Mouse (Mus musculus): Measurements from ENCODE around the gene Phc2. TPM values are rescaled to one million over a fixed set of nuclear protein-coding genes. Genes with fewer than 3 reads are reported as not detected.

The Phc2 gene
- polyA plus RNA-seq, 1 experiment from 2014 or later = 18.9 TPM

GRCm38 (mm10) chr4:128734721-128735671 is 80.5 kb downstream of the Phc2 start:
- Histone ChIP-seq H3K4me3 (ENCODE audit: low read length) (no peak overlapping the region), H3K36me3 (ENCODE audit: control insufficient read depth, insufficient read depth, low read length) (peaks cover 3% of the 10 kb centered on the region; the same call in 1 of the 2 replicates), H3K4me1 (replicated peaks; ENCODE audit: control insufficient read depth, insufficient read depth, low read length) (peaks cover 77% of the 10 kb centered on the region), H3K9ac (ENCODE audit: low read length) (no peak overlapping the region), H3K9me3 (ENCODE audit: control insufficient read depth, low read length) (no peaks in the 10 kb centered on the region), H3K27ac (ENCODE audit: low read length) (peak overlapping the region; percentile 92), H3K27me3 (ENCODE audit: control insufficient read depth, insufficient read depth, low read depth, low read length) (no peaks in the 10 kb centered on the region), H3K4me2 (ENCODE audit: low read depth, low read length) (peak overlapping the region; percentile 3; the same call in 1 of the 2 replicates)
- peak; percentile 13 for ATAC-seq (ENCODE audit: low read depth)
- 47% methylated on average over 18 of the region's 18 CpGs for WGBS

- Histone ChIP-seq H3K4me3 (ENCODE audit: low read length) (no peak overlapping the region), H3K27ac (ENCODE audit: low read length) (peak overlapping the region; percentile 95), H3K36me3 (ENCODE audit: control insufficient read depth, insufficient read depth, low read length) (0 out of 2 replicates have a peak, but pooled peaks cover 3% of the 10 kb centered on the region), H3K9ac (ENCODE audit: low read length) (no peak overlapping the region; the same call in none of the 2 replicates), H3K9me3 (ENCODE audit: control insufficient read depth, low read length) (no peaks in the 10 kb centered on the region), H3K27me3 (ENCODE audit: control insufficient read depth, insufficient read depth, low read depth, low read length) (no peaks in the 10 kb centered on the region), H3K4me1 (replicated peaks; ENCODE audit: control insufficient read depth, insufficient read depth, low read length) (peaks cover 65% of the 10 kb centered on the region), H3K4me2 (ENCODE audit: low read depth, low read length) (peak overlapping the region; percentile 23; the same call in 1 of the 2 replicates)
- WGBS = 37% methylated on average over 6 of the region's 6 CpGs
- no peak for ATAC-seq (ENCODE audit: low read depth)
These were observed 82.7 kb downstream of the Phc2 start for GRCm38 (mm10) chr4:128737137-128737589.

GRCm38 (mm10) chr4:128737825-128738610 is 83.5 kb downstream of the Phc2 start:
- Histone ChIP-seq H3K27me3 (ENCODE audit: control insufficient read depth, insufficient read depth, low read depth, low read length) (no peaks in the 10 kb centered on the region), H3K4me2 (ENCODE audit: low read depth, low read length) (peak overlapping the region; percentile 23; the same call in 1 of the 2 replicates), H3K4me1 (replicated peaks; ENCODE audit: control insufficient read depth, insufficient read depth, low read length) (peaks cover 61% of the 10 kb centered on the region), H3K4me3 (ENCODE audit: low read length) (no peak overlapping the region), H3K9me3 (ENCODE audit: control insufficient read depth, low read length) (no peaks in the 10 kb centered on the region), H3K9ac (ENCODE audit: low read length) (no peak overlapping the region), H3K27ac (ENCODE audit: low read length) (peak overlapping the region; percentile 95), H3K36me3 (ENCODE audit: control insufficient read depth, insufficient read depth, low read length) (0 out of 2 replicates have a peak, but pooled peaks cover 3% of the 10 kb centered on the region)
- WGBS = 54% methylated on average over 14 of the region's 14 CpGs
- ATAC-seq (ENCODE audit: low read depth) = peak; percentile 18; the same call in 1 of the 2 replicates

- H3K36me3 ChIP-seq (ENCODE audit: control insufficient read depth, insufficient read depth, low read length) = peaks cover 23% of the 10 kb centered on the region
- H3K4me3 ChIP-seq (ENCODE audit: low read length) = no peak overlapping the region
- H3K27ac ChIP-seq (ENCODE audit: low read length) = no peak overlapping the region
- ATAC-seq (ENCODE audit: low read depth) = no peak
- 39% methylated on average over 1 of the region's 1 CpGs for WGBS
- no peak overlapping the region for H3K9ac ChIP-seq (ENCODE audit: low read length)
- H3K9me3 ChIP-seq (ENCODE audit: control insufficient read depth, low read length) = no peaks in the 10 kb centered on the region
- no peaks in the 10 kb centered on the region for H3K27me3 ChIP-seq (ENCODE audit: control insufficient read depth, insufficient read depth, low read depth, low read length)
- H3K4me2 ChIP-seq (ENCODE audit: low read depth, low read length) = no peak overlapping the region
- peaks cover 32% of the 10 kb centered on the region for H3K4me1 ChIP-seq (replicated peaks; ENCODE audit: control insufficient read depth, insufficient read depth, low read length)
These were observed 86.4 kb downstream of the Phc2 start for GRCm38 (mm10) chr4:128740878-128741277.

GRCm38 (mm10) chr4:128741906-128742305 is 87.4 kb downstream of the Phc2 start:
- H3K27me3 ChIP-seq (ENCODE audit: control insufficient read depth, insufficient read depth, low read depth, low read length) = no peaks in the 10 kb centered on the region
- H3K36me3 ChIP-seq (ENCODE audit: control insufficient read depth, insufficient read depth, low read length) = peaks cover 30% of the 10 kb centered on the region
- H3K9me3 ChIP-seq (ENCODE audit: control insufficient read depth, low read length) = no peaks in the 10 kb centered on the region
- no peak overlapping the region for H3K4me3 ChIP-seq (ENCODE audit: low read length)
- no peak overlapping the region for H3K4me2 ChIP-seq (ENCODE audit: low read depth, low read length)
- no peak for ATAC-seq (ENCODE audit: low read depth)
- H3K4me1 ChIP-seq (replicated peaks; ENCODE audit: control insufficient read depth, insufficient read depth, low read length) = peaks cover 22% of the 10 kb centered on the region
- H3K9ac ChIP-seq (ENCODE audit: low read length) = 0 out of 2 replicates have a peak overlapping the region, but pooled peaks have one; percentile 20
- WGBS = 33% methylated on average over 5 of the region's 5 CpGs
- H3K27ac ChIP-seq (ENCODE audit: low read length) = no peak overlapping the region

GRCm38 (mm10) chr4:128742379-128742970 is 88.0 kb downstream of the Phc2 start:
- Histone ChIP-seq H3K27ac (ENCODE audit: low read length) (no peak overlapping the region), H3K36me3 (ENCODE audit: control insufficient read depth, insufficient read depth, low read length) (peaks cover 36% of the 10 kb centered on the region), H3K4me2 (ENCODE audit: low read depth, low read length) (no peak overlapping the region), H3K27me3 (ENCODE audit: control insufficient read depth, insufficient read depth, low read depth, low read length) (no peaks in the 10 kb centered on the region), H3K4me1 (replicated peaks; ENCODE audit: control insufficient read depth, insufficient read depth, low read length) (peaks cover 16% of the 10 kb centered on the region), H3K9me3 (ENCODE audit: control insufficient read depth, low read length) (no peaks in the 10 kb centered on the region), H3K4me3 (ENCODE audit: low read length) (no peak overlapping the region), H3K9ac (ENCODE audit: low read length) (no peak overlapping the region)
- peak; percentile 21; the same call in 1 of the 2 replicates for ATAC-seq (ENCODE audit: low read depth)
- 67% methylated on average over 10 of the region's 10 CpGs for WGBS

GRCm38 (mm10) chr4:128743031-128743626 is 88.6 kb downstream of the Phc2 start:
- Histone ChIP-seq H3K9ac (ENCODE audit: low read length) (no peak overlapping the region), H3K4me3 (ENCODE audit: low read length) (no peak overlapping the region), H3K27ac (ENCODE audit: low read length) (no peak overlapping the region), H3K27me3 (ENCODE audit: control insufficient read depth, insufficient read depth, low read depth, low read length) (no peaks in the 10 kb centered on the region), H3K4me2 (ENCODE audit: low read depth, low read length) (no peak overlapping the region), H3K4me1 (replicated peaks; ENCODE audit: control insufficient read depth, insufficient read depth, low read length) (peaks cover 14% of the 10 kb centered on the region), H3K36me3 (ENCODE audit: control insufficient read depth, insufficient read depth, low read length) (peaks cover 43% of the 10 kb centered on the region), H3K9me3 (ENCODE audit: control insufficient read depth, low read length) (no peaks in the 10 kb centered on the region)
- WGBS = 66% methylated on average over 12 of the region's 12 CpGs
- no peak for ATAC-seq (ENCODE audit: low read depth)

GRCm38 (mm10) chr4:128745160-128745559 is 90.7 kb downstream of the Phc2 start:
- Histone ChIP-seq H3K27me3 (ENCODE audit: control insufficient read depth, insufficient read depth, low read depth, low read length) (no peaks in the 10 kb centered on the region), H3K27ac (ENCODE audit: low read length) (no peak overlapping the region), H3K9me3 (ENCODE audit: control insufficient read depth, low read length) (no peaks in the 10 kb centered on the region), H3K4me3 (ENCODE audit: low read length) (no peak overlapping the region), H3K4me2 (ENCODE audit: low read depth, low read length) (no peak overlapping the region), H3K36me3 (ENCODE audit: control insufficient read depth, insufficient read depth, low read length) (peaks cover 60% of the 10 kb centered on the region), H3K9ac (ENCODE audit: low read length) (no peak overlapping the region), H3K4me1 (replicated peaks; ENCODE audit: control insufficient read depth, insufficient read depth, low read length) (peaks cover 10% of the 10 kb centered on the region)
- ATAC-seq (ENCODE audit: low read depth) = no peak
- WGBS = 73% methylated on average over 8 of the region's 8 CpGs
